Mouse (Mus musculus) left cerebral cortex, postnatal 4 days (tissue): ENCODE results near the gene Atp5l. TPM values are rescaled to one million over a fixed set of nuclear protein-coding genes. Genes with fewer than 3 reads are reported as not detected.
"Not testable (repeated sequence)": the region's sequence is repeated elsewhere in the genome, so short reads cannot be mapped to it uniquely, and the experiment has no call there.

Experiments used
- DNase-seq: peaks from one replicate; pipeline ENCODE4 v3.0.0-alpha.2; 2022
- intact Hi-C: fragments of 180-260 bp; cut with DNase I; formaldehyde crosslinking; loops from one replicate; pipeline ENCODE4 v1.15.1; 2025
- total RNA-seq, 2 experiments: library from RNA; stranded (reverse); gene quantifications; 2 replicates each; pipeline ENCODE4 v1.2.3; 2021

Atp5l gene
- total RNA-seq, result 100 to 1,000 TPM; 325 to 329 TPM

DNA sequence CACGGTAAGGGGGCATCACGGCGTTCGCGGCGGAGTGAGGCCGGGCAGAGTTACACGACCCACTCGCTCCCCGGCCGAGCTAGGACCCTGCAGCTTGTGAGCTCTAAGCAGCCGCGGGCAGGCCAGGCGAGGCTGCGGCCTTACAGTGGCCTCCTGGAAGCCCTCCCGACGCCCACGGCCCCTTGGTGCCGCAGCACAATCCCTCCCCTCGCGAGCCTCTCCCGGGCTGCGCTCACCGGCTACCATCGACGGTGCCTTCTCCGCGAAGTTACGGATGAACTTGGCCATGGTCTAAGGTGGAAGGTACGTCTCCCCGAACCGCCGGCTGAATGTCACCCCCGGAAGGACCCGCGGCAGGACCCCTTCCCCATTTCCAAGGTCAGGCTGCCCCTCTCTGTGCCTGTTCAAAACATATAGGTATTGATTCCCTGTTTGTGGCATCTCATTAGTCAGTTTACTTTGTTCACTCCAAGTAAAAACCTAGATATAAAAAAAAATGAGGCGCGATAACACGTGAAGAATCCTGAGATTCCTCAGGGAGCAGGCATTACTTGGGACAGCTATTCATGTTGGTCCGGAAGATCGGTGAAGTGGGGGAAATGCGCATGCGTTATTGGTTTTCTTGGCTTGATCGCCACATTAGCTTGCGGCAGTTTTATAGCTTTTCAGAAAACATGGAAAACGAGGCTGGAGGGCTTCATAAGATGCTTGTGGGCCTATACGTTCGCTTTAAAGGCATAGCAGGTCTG is at the start of gene Atp5l:
Gene Atp5l, minus strand, starts transcription at position 369 of the 749 bp plus-strand sequence.
- peak; percentile 85 for DNase-seq
- intact Hi-C loops, result loop anchor here (5.0 kb wide), 1 partner anchor 83 kb away; no protein-coding TSS in a partner anchor

DNA sequence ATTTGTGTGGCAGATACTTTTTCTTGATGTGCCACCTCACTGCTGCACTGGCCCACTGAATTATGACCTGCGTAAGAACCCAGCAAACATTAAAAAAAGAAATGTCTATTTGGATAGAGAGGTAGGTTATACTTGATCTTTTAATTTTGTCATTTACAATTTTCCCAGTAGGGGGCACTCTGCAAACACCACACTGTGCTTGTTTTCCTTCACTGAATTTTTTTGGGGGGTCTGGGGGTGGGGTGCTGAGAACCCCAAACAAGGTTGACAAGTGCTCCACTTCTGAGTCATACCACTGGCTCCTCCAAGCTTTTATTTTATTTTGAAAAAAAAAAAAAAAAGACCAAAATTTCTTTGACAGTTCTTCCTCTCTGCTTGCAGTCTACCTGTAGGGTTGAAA is 48.9 kb upstream of the Atp5l start:
- DNase-seq, result no peak
- intact Hi-C loops, result loop anchor here (5.0 kb wide), 2 partner anchors 78 to 87 kb away; partner anchors contain the start of gene Kmt2a

DNA sequence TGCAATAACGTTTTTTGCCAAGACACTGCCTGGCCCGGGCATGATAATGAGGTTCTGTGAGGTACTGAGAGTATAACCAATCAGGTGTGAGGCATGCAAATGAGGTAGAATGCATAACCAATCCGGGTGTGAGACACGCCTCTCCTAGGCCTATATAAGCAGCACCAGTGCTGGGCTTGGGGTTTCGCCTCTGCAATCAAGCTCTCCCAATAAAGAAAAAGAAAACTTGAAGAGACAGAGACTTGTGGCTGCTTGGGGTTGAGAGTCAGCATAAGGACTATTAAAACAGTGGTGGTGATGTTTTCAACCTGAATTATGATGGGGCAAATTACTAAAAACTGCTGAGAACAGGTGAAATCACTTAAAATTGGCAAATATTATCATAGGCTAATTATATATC is 47.2 kb upstream of the Atp5l start:
- intact Hi-C loops, result loop anchor here (5.0 kb wide), 2 partner anchors 80 to 85 kb away; partner anchors contain the start of gene Kmt2a
- DNase-seq, result not testable (repeated sequence)

DNA sequence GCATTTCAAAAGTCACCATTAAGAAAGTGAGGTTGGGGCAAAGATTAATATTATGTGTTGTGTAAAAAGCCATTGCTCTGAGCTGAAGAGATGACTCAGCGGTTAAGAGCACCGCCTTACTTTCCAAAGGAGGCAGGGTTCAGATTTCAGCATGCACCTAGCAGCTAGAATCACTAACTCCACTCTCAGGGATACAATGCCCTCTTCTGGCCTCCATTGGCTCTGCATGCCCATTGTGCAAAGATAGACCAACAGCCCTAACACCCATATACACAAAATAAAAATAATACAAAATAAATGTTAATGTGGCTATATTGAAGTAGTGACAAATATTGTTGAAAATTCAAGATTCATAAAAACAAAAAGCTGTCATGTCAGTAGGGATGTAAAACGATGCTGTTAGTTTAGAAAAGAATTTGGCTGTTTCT is 46.3 kb upstream of the Atp5l start:
- intact Hi-C loops, result loop anchor here (5.0 kb wide), 2 partner anchors 80 to 85 kb away; partner anchors contain the start of gene Kmt2a
- peak; percentile 60 for DNase-seq

DNA sequence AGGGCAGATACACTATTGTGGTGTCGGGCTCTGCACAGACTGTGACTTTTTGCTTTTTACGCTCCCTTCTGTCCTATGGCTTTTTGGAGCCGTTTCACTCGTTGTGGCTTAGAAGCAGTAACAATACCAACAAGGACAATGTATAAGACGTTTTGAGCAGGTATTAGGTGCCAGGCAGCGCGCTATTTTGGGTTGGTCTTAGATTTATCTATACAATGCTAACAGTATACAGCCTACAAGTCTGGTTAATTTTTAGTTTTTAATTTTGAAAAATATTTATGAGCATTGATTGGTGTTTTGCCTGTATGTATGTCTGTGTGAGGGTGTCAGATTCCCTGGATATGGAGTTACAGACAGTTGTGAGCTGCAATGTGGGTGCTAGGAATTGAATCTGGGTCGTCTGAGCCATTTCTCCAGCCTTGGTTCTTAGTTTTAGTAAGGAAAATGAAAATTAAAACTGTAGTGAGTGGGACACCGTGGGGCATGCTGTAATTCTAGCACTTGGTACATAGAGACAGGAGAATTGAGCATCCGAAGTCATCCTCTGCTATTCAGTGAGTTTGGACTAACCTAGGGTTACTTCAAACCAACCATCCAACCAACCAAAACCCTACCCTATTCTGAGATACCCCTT is 45.4 kb upstream of the Atp5l start:
- intact Hi-C loops, result loop anchor here (5.0 kb wide), 2 partner anchors 81 to 84 kb away; partner anchors contain the start of gene Kmt2a

DNA sequence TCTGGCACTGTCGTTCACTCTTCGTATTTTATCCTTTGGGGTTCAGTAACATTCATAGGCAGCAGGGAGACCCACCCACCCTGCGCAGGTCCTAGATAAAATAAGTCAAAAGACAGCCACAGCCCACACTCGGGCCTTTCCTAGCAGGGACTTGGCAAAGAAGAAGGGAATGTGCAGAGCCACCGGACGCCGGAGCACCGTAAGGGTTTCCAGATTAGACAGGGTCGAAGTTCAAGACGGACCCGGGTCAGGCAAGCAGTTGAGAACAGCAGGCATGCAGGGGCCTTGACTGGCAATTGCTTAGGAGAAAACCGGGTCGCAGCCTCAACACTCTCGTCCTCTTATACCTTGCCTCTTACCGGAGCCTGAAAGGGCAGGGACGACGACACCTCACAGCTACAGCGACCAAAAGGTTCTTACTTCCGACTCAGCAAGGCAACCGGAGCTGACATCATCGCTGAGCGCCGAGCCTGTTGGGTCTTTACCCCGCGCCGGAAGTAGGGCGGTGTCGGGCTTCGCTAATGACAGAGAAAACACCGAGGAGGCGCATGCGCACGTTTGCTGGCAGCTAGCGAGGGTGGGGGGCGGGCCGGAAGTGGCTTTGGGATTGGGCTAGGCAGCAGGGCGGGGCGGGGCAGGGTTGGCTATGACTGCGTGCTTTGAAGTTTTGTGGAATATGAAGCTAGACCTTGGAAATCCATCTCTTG is 44.7 kb upstream of the Atp5l start, which contains the start of gene Ube4a:
Gene Ube4a, minus strand, starts transcription at position 475 of the 707 bp plus-strand sequence.
- peak; percentile 99 for DNase-seq
- intact Hi-C loops, result loop anchor here (5.0 kb wide), 2 partner anchors 82 to 83 kb away; partner anchors contain the start of gene Kmt2a

More for the DNA sequence above, 45.4 kb upstream of the Atp5l start:
- no peak for DNase-seq

DNA sequence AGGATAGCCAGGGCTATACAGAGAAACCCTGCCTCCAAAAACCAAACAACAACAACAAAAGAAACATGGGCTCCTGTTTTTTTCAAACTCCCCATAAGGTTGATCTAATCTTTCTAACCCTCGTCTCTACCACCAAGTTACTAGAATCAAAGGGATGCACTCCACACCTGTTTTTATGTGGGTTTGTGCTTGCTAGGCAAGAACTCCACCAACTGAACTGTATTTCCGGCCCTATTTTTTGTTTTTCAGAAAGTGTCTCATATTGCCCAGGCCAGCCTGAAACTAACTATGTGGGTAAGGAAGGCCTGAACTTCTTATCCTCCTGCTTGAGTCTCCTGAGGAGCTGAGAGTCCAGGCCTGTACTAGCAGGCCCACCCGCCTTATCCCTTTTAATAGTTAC is 33.9 kb upstream of the Atp5l start:
- DNase-seq, result no peak
- intact Hi-C loops, result loop anchor here (5.0 kb wide), 1 partner anchor 127 kb away; no protein-coding TSS in a partner anchor

DNA sequence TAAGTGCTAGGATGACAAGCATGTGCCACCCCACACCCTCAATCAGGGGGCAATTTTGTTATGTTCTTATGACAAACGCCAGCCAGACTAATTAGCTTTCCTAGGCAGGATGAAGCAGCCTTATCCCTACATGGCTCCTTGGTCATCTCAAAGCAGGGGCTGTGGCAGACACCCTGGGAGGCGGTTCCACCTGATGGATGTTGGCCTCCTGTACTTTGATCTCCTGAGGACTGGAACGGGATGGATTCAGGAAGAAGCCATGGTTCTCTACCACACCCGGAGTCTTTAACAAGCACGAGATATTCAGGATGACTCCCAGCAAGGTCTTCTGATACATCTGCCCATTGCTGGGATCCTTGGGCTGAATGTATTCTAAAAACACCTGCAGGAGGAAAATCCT is 27.3 kb upstream of the Atp5l start:
- no peak for DNase-seq
- intact Hi-C loops, result no loop called here

DNA sequence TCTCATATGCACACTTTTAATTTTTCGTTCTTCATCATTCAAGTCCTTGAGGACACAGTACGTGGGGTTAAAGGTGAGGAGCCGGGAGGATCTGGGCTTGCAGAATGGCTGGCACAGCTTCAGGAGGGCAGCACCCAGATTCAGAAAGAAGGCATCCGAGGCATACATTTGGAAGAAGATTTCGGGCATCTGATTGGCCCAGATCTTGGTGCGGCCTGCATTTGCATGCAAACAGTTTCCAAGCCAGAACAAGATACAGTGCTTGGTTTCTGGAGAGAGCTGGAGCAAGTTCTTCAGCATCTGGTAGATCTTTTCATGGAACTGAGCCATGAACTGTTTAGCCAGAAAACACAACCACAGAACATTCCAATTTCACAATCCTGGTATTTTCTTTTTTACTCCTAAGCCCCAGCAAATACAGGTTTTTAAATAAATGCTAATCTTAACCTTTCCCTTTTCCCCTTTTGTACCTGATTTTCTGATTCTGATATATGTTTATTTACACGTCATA is 25.7 kb upstream of the Atp5l start:
- intact Hi-C loops, result no loop called here
- no peak for DNase-seq

DNA sequence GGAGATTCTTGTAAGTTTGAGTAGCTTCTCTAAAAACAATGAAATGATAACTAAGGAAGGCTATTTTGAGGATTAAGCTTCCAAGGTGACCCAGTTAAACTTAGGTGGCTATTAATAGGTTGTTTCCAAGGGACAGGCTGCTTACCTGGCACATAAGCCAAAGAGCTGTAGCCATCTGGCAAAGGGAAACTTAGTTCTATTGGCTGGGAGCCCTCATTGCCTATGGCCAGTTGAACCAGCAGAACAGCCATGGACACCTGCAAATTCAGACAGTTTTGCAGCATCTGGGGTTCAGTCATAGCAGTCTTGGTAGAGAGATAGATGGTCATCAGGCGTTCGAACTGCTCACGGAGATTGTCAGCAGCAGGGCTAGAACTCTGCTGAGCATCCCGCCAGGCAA is 21.9 kb upstream of the Atp5l start:
- intact Hi-C loops, result no loop called here
- DNase-seq, result no peak

DNA sequence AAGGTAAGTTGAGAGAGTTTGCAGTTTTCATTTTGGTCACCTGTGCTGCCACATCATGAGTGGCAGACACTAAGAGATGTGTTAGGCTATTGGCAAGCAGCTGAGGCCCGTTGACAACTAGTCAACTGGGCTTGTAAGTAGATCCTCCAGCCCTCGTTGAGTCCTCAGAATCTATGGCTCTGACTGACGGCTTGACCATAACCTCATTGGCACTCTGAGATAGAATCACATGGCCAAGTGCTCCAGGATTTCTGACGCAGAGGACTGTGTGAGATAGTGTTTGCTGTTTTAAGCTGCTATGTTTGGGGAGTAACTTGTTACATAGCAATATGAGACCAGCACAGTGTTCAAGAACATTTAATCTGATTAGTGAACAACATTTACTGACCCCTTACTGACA is 21.2 kb upstream of the Atp5l start:
- DNase-seq, result no peak

DNA sequence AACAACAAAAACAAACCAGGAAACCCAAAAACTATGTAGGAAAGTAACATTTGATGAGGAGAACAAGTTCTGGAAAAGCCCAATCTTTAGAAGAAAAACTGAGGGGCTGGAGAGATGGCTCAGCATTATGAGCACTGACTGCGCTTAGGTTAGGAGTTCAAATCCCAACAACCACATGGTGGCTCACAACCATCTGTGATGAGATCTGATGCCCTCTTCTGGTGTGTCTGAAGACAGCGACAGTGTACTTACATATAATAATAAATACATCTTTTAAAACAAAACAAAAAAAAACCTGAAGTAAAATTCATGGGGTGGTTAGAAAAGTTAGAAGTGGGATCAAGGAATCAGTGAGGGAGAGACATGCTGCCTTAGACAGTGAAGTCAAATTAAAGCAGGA is 1.0 kb upstream of the Atp5l start:
- DNase-seq, result no peak
- intact Hi-C loops, result loop anchor here (5.0 kb wide), 1 partner anchor 84 kb away; no protein-coding TSS in a partner anchor

More for the DNA sequence above, 21.2 kb upstream of the Atp5l start:
- intact Hi-C loops, result no loop called here

DNA sequence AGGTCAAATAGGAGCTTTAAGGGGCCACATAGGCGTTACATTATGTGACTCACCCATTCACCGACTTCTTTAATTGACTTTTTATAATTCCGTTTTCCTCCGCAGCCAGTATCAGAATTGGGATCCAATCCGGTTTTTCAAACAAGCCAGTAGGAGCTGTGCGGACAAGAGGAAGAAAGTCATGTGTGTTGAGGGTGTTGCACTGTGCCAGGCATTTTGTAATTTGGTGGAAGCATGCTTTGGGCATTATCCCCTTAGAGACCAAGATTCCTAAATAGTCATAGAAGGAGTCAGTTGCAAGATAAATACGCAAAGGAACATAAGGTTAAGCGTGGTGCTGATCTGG is 554 bp upstream of the Atp5l start:
- DNase-seq, result no peak
- intact Hi-C loops, result loop anchor here (5.0 kb wide), 1 partner anchor 84 kb away; no protein-coding TSS in a partner anchor

DNA sequence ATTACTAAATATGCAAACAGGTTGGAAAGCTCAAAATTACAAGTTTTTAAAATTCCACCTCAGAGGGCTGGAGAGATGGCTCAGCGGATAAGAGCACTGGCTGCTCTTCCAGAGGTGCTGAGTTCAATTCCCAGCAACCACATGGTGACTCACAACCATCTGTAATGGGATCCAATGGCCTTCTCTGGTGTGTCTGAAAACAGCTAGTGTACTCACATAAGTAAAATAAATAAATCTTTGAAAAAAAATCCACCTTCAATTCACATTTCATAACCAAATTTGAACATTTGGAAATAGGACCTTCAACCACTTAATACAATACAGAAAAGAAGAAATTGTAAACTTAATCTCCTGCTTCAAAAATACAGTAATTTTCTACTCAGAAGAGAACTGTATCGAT is 936 bp downstream of the Atp5l start:
- DNase-seq, result no peak
- intact Hi-C loops, result loop anchor here (5.0 kb wide), 2 partner anchors 37 to 82 kb away; partner anchors contain the start of gene Kmt2a

DNA sequence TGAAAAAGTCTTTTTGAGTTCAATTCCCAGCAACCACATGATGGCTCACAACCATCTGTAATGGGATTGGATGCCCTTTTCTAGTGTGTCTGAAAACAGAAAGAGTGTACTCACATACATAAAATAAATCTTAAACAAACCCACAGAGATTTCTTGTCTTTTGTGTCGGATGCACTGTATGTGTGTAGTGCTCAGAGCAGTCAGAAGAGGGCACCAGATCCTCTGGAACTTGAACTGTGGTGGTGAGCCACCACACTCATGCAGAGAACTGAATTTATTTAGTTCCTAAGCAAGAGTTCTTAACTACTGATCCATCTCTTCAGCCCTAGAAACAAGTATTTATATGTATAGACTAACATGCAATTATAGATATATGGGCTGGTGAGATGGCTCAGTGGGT is 4.3 kb downstream of the Atp5l start:
- intact Hi-C loops, result loop anchor here (5.0 kb wide), 1 partner anchor 34 kb away; the partner anchor contains the start of gene Kmt2a
- DNase-seq, result no peak

DNA sequence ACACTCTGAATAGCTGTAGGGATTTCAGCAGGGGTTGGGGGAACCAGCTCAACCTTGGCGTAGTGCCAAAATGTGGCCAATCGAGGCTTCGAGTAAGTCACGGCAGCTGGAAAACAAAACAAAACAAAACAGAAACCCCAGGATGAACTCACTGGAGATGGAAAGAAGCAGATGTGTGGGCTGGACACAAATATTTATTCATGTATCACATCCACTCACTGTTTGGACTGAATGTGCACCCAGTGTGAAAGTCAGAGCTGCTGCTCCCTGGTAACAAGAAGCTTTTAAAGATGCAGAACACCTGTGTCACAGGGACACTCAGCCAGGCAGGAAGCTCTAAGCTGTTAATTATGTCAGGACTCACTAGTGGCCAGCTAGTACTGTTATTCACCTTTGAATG is 5.8 kb downstream of the Atp5l start:
- no peak for DNase-seq
- intact Hi-C loops, result loop anchor here (5.0 kb wide), 1 partner anchor 32 kb away; the partner anchor contains the start of gene Kmt2a

DNA sequence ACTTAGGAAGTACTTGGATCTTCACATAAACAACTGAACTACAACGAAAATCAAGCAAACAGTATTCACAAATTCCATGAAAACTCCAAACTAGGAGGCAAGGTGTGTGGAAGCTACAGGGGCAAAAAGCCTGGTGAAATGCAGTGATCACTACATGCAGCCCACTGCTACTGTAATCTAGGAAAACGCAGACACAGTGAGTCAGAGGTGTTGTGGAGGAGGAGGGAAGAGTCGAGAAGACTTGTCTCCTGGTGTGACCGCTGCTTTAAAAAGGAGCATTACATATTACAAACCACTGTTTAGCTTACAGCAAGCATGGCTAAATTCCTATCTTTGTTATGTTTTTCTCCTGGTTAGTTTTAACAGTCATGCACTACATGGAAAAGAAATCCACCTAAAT is 9.2 kb downstream of the Atp5l start:
- DNase-seq, result no peak
- intact Hi-C loops, result no loop called here

DNA sequence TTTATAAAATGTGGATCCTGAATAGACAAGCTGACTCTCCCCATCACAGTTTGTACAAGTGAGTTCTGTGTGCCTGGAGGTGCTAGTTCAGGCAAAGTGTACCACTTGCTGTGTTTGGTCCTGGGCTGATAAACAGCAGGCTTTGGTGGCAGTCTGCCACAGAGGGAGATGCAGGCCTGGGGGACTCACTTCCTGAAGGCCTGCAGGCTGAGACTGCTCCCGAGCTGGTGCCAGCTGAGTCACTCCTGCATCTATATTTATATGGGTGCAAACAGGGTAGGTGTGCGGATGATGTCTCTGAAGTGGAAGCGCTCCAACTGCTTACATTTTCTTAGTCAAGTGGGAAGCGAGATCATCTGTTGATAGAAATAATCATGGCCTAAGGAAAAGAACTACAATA is 14.9 kb downstream of the Atp5l start:
- intact Hi-C loops, result no loop called here
- DNase-seq, result no peak

DNA sequence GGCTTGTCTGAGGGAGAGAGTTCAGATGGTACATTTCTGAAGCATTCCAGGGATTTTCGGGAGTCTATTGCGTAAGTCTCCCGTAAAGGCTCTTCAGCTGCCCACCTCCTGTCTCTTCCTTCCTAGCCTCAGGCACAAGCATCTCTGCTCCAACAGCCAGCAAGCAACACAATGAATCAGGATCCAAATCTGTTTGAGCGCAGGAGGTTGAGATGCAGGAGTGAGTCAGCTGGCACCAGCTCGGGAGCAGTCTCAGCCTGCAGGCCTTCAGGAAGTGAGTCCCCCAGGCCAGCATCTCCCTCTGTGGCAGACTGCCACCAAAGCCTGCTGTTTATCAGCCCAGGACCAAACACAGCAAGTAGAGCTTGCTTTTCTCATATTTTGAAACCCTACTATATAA is 15.6 kb downstream of the Atp5l start:
- intact Hi-C loops, result no loop called here
- peak; percentile 30 for DNase-seq

DNA sequence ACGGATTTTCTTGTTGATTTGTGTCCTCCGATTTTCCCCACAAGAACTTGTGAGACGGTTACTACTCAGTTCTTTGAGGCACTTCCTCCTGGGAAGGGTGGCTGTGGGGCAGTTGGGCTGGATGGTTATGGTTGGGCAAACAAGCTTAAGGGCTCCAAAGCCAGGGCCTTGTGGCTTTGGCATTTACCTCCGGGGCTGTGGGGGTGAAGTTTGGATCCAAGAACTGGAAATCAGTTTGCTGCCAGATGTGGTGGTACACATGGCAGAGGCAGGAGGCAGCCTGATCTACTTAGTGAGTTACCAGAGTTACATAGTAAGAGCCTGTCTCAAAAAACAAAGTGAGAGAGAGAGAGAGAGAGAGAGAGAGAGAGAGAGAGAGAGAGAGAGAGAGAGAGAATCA is 16.7 kb downstream of the Atp5l start:
- DNase-seq, result no peak
- intact Hi-C loops, result no loop called here

DNA sequence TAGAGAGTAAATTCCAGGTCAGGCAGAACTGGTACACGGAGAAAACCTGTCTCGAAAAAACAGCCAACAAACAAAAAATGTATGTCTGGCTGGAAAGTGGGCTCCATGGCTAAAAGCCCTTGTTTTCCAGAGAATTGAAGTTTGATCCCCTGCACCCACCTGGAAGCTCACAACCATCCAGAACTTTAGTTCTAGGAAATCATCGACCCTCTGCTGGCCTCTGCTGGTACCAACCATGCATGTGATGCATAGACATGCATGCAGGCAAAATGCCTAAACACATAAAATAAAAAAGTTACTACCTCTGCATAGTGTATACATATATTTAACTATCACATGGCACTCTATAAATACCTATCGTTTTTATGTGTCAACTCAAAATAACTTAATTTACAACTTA is 20.1 kb downstream of the Atp5l start:
- DNase-seq, result no peak
- intact Hi-C loops, result no loop called here
